Mouse (Mus musculus) retina, postnatal 1 day (tissue): ENCODE measurements at regions not wholly inside any gene's neighbourhood (a gene's known extent, or its start where the extent isn't known, plus 50 kb on each side); places are given as distances from the start of the nearest gene placed in this dataset.

Source experiments
- DNase-seq: peaks from one replicate; pipeline ENCODE4 v3.0.0-alpha.2; 2012

GRCm38 (mm10) chr9:101807249-101807648 is 54.4 kb upstream of the 9630041A04Rik start:
- DNase-seq = no peak

DNA sequence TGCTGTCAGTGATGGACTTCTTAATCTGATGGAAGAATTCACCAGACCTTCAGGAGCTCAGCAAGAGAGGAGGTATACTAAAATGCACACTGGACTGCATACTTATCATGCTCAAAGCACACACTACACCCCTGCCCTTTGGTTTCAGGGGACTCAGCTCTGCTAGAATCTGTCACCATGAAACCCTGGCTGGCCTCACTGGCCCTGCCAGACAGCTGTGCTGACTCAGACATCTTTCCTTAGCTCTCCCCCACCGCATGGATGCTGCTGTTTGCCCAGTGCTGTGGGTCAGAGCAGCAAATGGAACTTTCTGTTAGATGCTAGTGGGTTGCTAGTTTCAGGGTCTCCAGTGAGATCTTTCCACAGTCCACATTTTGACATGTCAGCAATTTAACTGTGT is 64.9 kb upstream of the 9630041A04Rik start:
- no peak for DNase-seq

- no peak for DNase-seq
These were observed 65.6 kb upstream of the 9630041A04Rik start for GRCm38 (mm10) chr9:101796063-101796462.

DNA sequence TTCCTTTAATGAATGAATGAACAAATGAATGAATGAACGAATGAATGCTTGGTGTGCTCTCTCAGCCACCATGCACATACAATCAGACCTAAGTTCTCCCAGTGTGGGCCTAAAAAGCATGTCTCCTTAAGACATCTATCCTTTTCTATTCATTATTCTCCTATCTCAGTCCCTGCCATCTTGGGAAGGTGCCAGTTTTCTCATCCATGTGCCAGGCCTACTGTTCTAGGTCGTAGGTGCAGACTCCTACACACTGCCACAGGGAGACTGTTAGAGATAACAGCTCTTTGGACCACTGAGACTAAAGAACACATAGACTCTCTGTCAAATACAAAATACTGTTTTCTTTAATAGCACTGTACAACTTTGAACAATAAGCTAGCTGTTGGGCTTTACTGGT is 66.2 kb upstream of the 9630041A04Rik start:
- DNase-seq = no peak

GRCm38 (mm10) chr9:101790936-101791335 is 70.7 kb upstream of the 9630041A04Rik start:
- DNase-seq = no peak

DNA sequence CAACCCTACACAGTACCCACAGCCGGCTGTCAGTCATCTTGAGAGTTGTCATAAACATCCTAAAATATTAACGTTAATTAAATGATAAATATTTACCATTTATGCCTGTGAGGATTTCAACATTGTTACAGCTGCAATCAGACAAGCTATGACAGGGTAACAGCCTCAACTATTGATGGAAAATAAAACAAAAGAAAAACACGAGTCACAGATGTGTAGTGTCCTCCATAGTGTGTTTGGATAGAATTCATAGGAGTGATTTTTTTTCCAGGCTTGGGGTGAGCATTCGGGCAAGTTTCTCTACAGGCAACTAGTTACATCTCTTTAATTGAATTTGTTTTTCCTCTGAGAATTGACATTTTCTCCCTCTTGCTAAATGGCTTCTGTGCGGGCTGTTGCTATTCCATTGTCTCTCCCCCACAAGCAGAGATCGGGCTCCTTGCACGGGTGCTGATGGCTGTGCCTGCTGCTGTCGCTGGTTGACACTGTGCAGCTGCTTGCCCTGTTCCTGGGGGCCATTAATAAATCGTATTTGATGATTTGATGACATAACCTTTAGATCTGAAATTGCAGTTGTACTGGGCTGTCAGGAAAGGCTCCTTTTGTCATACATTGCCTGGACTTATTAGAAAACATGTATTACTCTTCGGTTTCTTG is 120.6 kb upstream of the 9630041A04Rik start:
- no peak for DNase-seq

GRCm38 (mm10) chr9:101739322-101739721 is 122.3 kb upstream of the 9630041A04Rik start:
- no peak for DNase-seq

DNA sequence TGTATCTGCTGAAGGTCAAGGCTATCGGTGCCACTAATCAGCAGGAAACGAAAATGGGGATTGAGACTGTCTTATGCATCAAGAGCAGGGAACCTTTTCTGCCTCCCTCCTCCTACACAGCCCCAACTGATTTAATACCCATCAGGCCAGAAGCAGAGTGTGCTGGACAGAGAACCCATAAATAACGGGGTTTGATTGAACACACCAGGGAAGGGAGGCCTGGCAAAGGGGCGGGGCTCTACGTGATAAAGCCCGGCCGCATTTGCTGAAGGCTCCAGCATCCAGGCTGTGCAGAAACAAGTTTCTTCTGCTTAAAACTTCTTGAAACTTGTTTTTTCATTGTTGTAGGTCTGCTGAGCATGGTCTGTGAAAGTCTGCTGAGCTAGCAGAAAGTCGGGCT is 127.4 kb upstream of the 9630041A04Rik start:
- no peak for DNase-seq

DNA sequence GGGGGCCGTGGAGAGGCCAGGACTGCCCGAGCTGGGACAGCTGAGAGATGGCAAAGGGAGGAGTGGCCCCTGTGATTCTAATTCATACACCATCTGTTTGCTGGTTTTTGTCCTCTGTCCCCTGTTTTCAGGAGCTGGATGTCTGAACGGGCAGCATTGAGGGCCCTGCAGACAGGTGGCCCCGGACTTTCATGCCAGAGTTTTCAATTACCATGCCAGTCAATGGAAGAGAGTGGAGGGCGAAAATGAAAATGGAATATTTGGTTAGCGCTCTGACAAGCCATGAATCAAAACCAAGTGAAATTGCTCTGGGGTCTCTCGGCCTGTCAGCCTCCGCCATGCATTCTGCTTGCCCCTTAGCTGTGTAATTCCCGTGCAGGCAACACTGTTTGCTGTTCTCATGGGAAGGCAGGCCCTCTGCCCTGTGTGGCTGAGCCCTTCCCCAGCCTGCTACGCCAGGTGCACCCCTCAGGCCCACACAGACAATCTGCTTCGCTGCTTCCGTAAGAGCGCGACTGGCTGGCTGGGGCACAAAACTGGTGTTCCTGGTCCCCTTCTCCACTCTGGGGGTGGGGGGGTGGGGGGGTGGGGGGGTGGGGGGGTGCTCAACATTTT is 127.9 kb upstream of the 9630041A04Rik start:
- DNase-seq = peak; percentile 21

DNA sequence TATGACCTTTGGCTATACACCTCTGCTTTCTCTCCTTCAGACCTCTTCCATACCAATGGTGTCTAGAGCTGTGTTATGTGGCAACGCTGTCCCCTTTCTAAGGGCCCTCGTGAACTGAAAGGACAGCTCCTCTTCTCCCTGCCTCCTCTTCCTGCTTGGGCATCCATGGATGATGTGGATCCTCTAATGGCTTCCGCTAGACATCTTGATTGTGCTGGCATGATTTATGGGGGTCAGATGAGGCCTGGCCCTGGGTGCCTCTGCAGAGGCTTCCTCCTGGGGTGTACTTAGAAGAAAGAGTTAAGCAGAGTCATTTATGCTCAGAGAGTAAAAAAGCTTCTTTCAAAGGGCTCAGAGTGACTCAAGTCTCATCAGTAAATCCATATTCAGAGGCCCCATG is 131.5 kb upstream of the 9630041A04Rik start:
- DNase-seq = no peak

DNA sequence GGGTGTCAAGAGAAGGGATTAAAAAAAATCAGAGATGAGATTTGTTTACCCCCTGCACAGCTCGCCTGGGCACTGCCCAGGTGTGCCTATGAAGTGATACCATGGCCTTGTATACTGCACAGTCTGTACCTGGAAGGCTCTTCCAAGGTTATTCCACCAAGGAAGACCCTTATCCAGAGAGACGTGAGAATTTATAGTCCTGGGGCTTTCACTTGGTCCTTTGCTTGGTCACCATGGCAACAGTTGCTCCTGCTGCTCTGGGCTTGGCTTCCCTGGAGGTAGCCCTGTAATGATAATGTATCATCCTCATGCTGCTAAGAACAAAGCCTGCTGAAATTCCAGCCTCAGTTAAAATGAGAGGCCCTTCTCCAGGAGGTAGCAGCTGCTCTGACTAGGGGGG is 143.7 kb upstream of the 9630041A04Rik start:
- peak; percentile 47 for DNase-seq

GRCm38 (mm10) chr9:101716326-101716725 is 145.3 kb upstream of the 9630041A04Rik start:
- no peak for DNase-seq

DNA sequence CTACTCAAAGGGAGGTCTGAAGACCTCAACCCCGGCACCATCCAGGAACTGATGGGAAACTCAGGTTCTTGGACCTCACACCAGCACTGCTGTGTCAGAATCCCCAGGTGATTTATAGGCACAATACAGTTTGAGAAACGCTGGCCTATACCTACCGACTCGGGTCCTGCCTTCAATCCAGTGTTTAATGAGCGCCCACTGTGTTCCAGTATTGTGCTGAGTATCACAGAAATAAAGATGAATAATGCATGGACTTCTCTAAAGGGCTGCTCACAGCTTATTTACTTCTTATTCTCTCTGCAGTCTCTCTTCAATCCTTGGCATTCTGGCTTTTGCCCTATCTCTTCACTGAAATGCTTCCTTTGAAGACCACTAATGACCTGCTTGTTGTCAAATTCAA is 146.8 kb upstream of the 9630041A04Rik start:
- no peak for DNase-seq

DNA sequence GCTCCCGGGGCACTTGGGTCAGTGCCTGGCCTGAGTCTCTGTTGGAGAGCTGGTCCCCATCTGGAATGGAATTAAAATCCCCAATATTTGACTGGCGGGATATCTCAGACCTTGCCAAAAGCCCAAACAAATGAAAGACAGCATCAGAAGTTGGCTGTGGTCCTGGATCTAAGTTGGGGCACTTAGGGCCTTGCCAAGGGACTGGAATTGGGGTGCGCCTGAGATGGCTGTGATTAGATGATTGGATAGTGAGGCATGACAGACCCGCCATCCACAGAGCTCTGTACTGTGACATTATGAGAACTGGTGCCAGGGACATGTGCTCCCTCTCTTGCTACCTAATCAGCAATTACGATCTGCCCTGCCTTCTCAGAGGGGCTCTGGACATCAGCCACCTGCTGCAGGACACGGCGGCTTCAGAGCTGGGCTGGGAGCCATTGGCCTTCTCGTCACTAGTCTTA is 151.0 kb upstream of the 9630041A04Rik start:
- no peak for DNase-seq

DNA sequence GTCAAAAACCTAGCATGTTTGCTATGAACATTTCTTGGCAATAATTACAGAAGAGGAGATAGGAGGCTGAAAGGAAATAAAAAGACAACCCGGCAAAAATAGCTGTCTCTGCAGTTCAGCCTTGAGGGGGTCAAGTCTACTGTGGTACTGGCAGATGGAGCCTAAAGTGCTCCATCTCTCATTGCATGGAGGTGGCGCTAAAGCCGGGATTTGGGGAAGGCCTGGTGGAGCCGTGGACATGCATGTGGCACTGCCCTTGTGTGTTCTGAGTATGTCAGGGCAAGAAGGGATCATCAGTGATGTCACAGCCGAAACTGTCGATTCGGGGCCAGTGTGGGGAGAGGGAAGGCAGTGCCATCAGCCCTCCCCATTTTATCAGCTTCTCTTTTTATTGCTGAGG is 161.3 kb upstream of the 9630041A04Rik start:
- no peak for DNase-seq

GRCm38 (mm10) chr9:101694054-101694453 is 167.6 kb upstream of the 9630041A04Rik start:
- DNase-seq = no peak

DNA sequence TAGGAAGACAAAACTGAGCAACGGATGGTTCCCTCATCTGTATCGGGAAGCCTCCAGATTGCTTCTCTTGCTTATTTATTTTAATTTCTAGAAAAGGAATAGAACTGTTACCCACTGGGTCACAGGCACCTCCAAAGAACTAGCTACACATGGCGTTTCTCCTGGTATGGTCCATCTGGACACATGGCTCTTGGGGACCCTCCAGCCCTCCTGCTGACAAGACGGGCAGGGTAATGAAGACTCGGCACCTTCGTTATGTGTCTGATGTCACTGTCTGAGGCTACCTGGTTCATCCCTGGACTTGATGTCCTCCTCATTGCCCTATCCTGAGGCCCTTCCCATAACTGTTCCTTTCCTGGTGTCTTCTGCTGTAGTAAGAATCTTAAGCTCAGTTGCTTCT is 170.3 kb upstream of the 9630041A04Rik start:
- DNase-seq = no peak

DNA sequence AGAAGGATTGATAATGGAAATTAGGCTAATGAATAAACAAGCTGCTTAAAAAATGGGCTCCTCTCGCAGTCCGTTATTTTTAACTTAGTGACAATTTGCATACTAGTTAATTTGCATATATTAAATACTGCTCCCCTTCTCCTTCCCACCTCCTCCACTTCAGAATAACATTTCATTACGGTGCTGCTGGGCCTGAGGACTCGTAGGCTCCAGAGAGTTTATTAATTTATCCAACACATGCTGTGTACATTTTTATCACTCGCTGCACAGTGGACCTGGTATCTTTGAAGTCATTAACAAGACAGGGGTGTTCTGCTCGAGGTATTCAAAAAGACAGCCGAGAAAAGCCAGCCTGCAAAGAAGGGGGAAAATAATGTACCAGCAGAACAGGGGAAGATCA is 170.7 kb upstream of the 9630041A04Rik start:
- no peak for DNase-seq

DNA sequence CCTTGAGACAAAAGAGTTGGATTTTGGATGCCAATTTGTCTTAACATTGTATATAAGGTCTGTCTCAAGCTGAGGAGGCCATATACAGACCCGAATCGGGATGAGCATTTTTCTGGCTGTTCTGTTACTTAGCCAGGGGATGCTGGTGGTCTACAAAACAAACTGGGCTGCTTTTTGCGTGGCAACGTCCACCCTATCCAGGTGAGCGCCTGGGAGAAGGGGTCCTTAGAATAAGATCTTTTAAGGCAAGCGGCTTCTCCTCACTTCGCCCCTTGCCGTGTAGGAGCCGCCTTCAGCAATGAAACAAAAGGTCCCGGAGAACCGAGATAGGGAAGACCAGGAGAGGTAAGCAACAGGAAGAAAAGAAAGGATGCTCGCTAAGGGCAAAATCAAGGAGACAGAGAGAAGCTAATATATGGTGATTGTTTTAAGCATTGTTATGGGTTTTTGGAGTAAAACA is 171.2 kb upstream of the 9630041A04Rik start:
- DNase-seq = no peak

DNA sequence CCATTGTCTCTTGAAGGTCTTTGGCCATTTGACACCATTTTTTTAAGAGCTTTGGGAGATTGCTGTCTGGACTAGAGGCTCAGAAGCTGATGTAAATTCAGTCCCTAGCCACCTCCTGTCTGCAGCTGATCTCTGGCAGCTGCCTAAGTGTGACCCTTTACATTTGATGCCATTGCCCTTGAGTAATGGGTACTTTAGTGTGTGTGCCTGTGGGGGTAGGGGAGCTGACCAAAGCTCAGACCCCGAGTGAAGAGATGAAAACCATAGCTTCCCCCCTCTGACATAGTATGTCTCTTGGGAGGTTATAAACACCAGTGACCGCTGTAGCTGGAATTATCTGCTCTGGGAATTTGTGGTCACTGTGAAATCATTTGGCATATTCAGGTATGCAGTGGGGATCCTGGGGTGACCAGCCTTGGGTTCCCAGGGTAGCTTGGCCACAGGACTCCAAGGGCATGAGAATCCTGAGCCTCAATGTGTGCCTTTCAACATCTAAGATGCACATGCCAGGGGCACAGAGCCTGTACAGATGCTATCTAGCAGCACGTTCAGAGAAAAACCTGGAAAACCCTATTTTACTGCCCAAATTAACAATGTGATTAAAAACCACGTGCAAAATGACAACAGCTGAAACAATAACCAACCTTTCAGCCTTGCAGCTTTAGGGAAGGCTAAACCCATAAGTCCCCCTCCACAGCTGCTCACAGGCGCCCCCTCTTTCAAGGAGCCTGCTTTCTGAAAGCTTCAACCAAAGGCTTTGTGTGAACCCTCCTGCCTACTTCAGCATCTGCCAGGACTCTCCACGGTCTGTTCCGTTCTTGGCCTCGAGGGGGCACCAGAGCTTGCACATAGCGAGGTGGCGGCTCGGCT is 171.9 kb upstream of the 9630041A04Rik start:
- DNase-seq = peak; percentile 91

DNA sequence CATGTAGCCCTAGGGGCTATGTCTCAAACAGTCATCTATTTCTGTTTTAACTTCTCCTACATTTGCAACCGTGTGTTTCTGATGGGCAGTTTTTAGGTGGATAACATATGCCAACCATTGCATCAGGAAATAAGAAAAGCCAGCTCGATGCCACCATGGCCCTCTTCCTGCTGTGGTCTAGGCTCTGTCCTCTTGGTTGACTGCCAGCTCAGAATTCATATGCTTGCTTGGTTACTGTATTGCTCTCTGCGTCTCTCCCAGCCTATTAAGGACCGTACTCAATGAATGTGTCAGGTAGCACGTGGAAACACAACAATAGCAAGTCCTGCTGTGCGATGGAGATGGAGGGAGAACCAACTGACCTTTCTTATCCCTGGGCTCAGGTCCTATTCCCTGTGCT is 174.4 kb upstream of the 9630041A04Rik start:
- DNase-seq = peak; percentile 16

- DNase-seq = no peak
These were observed 184.1 kb upstream of the 9630041A04Rik start for GRCm38 (mm10) chr9:101677563-101677962.

GRCm38 (mm10) chr9:101670111-101670510 is 191.5 kb upstream of the 9630041A04Rik start:
- DNase-seq = no peak

DNA sequence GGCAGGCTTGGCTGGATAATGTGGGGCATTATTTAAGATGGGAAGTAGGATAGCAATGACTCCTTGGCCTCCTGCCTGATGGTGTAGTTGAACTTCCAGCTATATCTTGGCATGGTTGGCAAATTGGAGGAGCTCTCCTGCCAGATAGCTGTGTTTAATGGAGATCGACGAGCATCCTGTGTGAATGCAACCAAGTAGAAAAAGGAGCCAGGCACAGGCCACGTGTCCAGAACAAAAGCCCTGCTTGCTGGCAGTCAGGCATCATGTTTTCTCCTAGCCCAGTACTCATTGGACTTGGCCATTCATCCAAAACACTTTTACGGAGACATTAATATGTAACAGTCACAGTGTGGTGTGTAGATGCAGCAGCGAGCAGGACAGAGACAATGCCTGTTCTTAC is 211.8 kb upstream of the 9630041A04Rik start:
- no peak for DNase-seq
